Comparison of ENCODE assay signal across 10 mouse cellular contexts in the genomic region with DNA sequence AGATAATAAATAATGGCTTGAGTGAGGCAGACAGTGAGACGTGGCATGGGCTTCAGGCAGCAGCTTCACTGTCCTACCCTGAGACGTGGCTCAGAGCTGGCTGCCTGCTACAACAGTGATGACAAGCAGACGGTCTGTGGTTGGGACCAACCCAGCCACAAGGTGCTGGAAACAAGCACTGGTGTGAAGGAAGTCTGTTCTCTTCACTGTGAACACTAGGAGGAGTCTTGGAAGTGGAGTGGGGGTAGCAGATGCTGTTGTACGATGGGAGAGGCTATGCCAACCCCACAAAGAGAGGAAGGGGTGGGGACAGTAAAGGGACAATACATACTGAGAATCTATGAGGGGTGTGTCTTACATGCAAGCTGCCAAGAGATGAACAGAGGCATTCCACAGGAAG. TPM values are rescaled to one million over a fixed set of nuclear protein-coding genes. Genes with fewer than 3 reads are reported as not detected.
DNase-seq lines count a peak whose midpoint lies in the region; ATAC-seq lines count a peak whose summit lies in the region.
"Had no signal": no experiment of that assay in that cellular context is flagged by ENCODE, and none has a peak within 500 bp of the region (broad histone marks: within the 10 kb centered on the region; RNA-seq: fewer than 3 reads in every experiment).

No protein-coding gene starts in this region.

- no peak overlapping the region for H3K4me2 ChIP-seq in embryonic facial prominence, embryonic 14.5 days (ENCODE audit: low read depth, low read length)
- H3K4me2 ChIP-seq: liver, embryonic 12.5 days; midbrain, embryonic 12.5 days had no signal

- no peaks in the 10 kb centered on the region for H3K36me3 ChIP-seq in embryonic facial prominence, embryonic 14.5 days (ENCODE audit: control insufficient read depth, insufficient read depth, low read length)
- no peaks in the 10 kb centered on the region; the same call in 1 of the 2 replicates for H3K36me3 ChIP-seq in embryonic facial prominence, embryonic 10.5 days (replicated peaks)
- H3K36me3 ChIP-seq: liver, embryonic 12.5 days; midbrain, embryonic 12.5 days had no signal

- DNase-seq in embryonic facial prominence, embryonic 14.5 days (ENCODE audit: low spot score), result peak; percentile 39
- DNase-seq in embryonic facial prominence, embryonic 10.5 days (ENCODE audit: low spot score), result no peak
- peak; percentile 30 for DNase-seq in layer of hippocampus, adult 9-11 months
- no peak for DNase-seq in layer of hippocampus, postnatal 25 days (ENCODE audit: extremely low spot score in 1 of 2, low spot score in 1 of 2)
- DNase-seq in thymus, postnatal 0 days (ENCODE audit: low spot score), result peak; percentile 26
- no peak for DNase-seq in kidney, adult 18-20 months
- DNase-seq in frontal cortex, postnatal 14 days (ENCODE audit: low spot score in 2 of 2), result no peak

- H3K27ac ChIP-seq in embryonic facial prominence, embryonic 14.5 days (replicated peaks; ENCODE audit: low read depth, low read length), result no peak overlapping the region
- H3K27ac ChIP-seq in embryonic facial prominence, embryonic 10.5 days (replicated peaks), result no peak overlapping the region
- H3K27ac ChIP-seq: liver, embryonic 12.5 days; midbrain, embryonic 12.5 days had no signal

- no peak overlapping the region for H3K4me3 ChIP-seq in embryonic facial prominence, embryonic 14.5 days (ENCODE audit: low read depth, low read length)
- no peak overlapping the region for H3K4me3 ChIP-seq in embryonic facial prominence, embryonic 10.5 days
- H3K4me3 ChIP-seq: liver, embryonic 12.5 days; midbrain, embryonic 12.5 days had no signal

- no peaks in the 10 kb centered on the region for H3K27me3 ChIP-seq in embryonic facial prominence, embryonic 14.5 days (replicated peaks; ENCODE audit: control insufficient read depth, insufficient read depth, low read length)
- no peaks in the 10 kb centered on the region for H3K27me3 ChIP-seq in embryonic facial prominence, embryonic 10.5 days (replicated peaks; ENCODE audit: low read depth, poor library complexity, severe bottlenecking)
- H3K27me3 ChIP-seq: liver, embryonic 12.5 days had no signal

- ATAC-seq in embryonic facial prominence, embryonic 14.5 days (ENCODE audit: low read depth), result no peak
- ATAC-seq in hematopoietic stem cell, adult 5-6 weeks (replicated peaks in 1 of 2; ENCODE audit: insufficient read depth in 1 of 2, low FRiP score in 2 of 2, low TSS enrichment in 1 of 2, low read depth in 1 of 2, poor library complexity in 2 of 2, severe bottlenecking in 2 of 2), result peak; percentile 58 to 60; a peak in 3 of 4 replicates
- ATAC-seq: liver, embryonic 12.5 days had no signal

- 42% methylated on average over 4 of the region's 4 CpGs for WGBS in embryonic facial prominence, embryonic 14.5 days
- 65% methylated on average over 4 of the region's 4 CpGs for WGBS in embryonic facial prominence, embryonic 10.5 days

- no peak overlapping the region for H3K9ac ChIP-seq in embryonic facial prominence, embryonic 14.5 days (ENCODE audit: low read depth, low read length)
- H3K9ac ChIP-seq: liver, embryonic 12.5 days; midbrain, embryonic 12.5 days had no signal

- no peaks in the 10 kb centered on the region for H3K9me3 ChIP-seq in embryonic facial prominence, embryonic 14.5 days (ENCODE audit: control insufficient read depth, low read length)
- H3K9me3 ChIP-seq in embryonic facial prominence, embryonic 10.5 days, result no peaks in the 10 kb centered on the region
- H3K9me3 ChIP-seq: liver, embryonic 12.5 days; midbrain, embryonic 12.5 days had no signal

- peaks cover 11% of the 10 kb centered on the region; the same call in 1 of the 2 replicates for H3K4me1 ChIP-seq in embryonic facial prominence, embryonic 14.5 days (ENCODE audit: control insufficient read depth, insufficient read depth, low read length)
- peaks cover 25% of the 10 kb centered on the region for H3K4me1 ChIP-seq in embryonic facial prominence, embryonic 10.5 days
- H3K4me1 ChIP-seq: liver, embryonic 12.5 days had no signal

RNA-seq across cellular contexts. Expression of gene Ptgfrn, which starts 12.0 kb away (rescaled TPM):
- polyA plus RNA-seq in embryonic facial prominence, embryonic 14.5 days (2014; fragmentation: Nextera tagmentation; extraction: Ambion mirVana), result 9.7 and 10.2 TPM in 2 replicates
- polyA plus RNA-seq in embryonic facial prominence, embryonic 10.5 days (2016; fragmentation: Nextera tagmentation; extraction: Ambion mirVana), result 3.9 and 4.1 TPM in 2 replicates
- 10 to 100 TPM in 1 of 2 experiments, 1 to 10 TPM in 1; 10.0 to 11.1 TPM for total RNA-seq in layer of hippocampus, postnatal 25 days (2021)
- total RNA-seq in hematopoietic stem cell, adult 5-6 weeks (2017), result 0.10 and 0.25 TPM in 2 replicates
- 1.1 and 1.7 TPM in 2 replicates for polyA plus RNA-seq in thymus, postnatal 0 days (2015; fragmentation: Nextera tagmentation; extraction: Ambion mirVana)

Comparison
In these comparisons a context has a peak if more than half of its experiments do, and no peak if none do; other contexts are left out.
1. DNase-seq: peak in embryonic facial prominence, embryonic 14.5 days (single experiment), layer of hippocampus, adult 9-11 months (single experiment) and thymus, postnatal 0 days (single experiment); none in embryonic facial prominence, embryonic 10.5 days (single experiment), layer of hippocampus, postnatal 25 days (0 of 2), kidney, adult 18-20 months (single experiment) and frontal cortex, postnatal 14 days (0 of 2).